Mouse (Mus musculus) Muller cell, postnatal 12 days (primary cell): Measurements from ENCODE around the gene Fzd1.

Source experiments
- DNase-seq: peaks from one replicate; pipeline ENCODE4 v3.0.0-alpha.2; 2015; ENCODE audit errors: inconsistent ontology term

Fzd1 gene

GRCm38 (mm10) chr5:4753161-4753560 lies 4.7 kb downstream of the Fzd1 start:
- no peak for DNase-seq

- no peak for DNase-seq
Observed at GRCm38 (mm10) chr5:4742722-4743121, 15.1 kb downstream of the Fzd1 start.

- no peak for DNase-seq
Observed at GRCm38 (mm10) chr5:4737013-4737412, 20.8 kb downstream of the Fzd1 start.

- no peak for DNase-seq
Observed at GRCm38 (mm10) chr5:4735461-4735860, 22.4 kb downstream of the Fzd1 start.

GRCm38 (mm10) chr5:4733239-4733638 lies 24.6 kb downstream of the Fzd1 start:
- DNase-seq: no peak

- DNase-seq: no peak
Observed at GRCm38 (mm10) chr5:4732241-4733229, 25.3 kb downstream of the Fzd1 start.

GRCm38 (mm10) chr5:4731743-4732215 lies 26.1 kb downstream of the Fzd1 start:
- no peak for DNase-seq

GRCm38 (mm10) chr5:4731064-4731463 lies 26.8 kb downstream of the Fzd1 start:
- no peak for DNase-seq
